Mouse (Mus musculus) ovary, adult 2 months (tissue): ENCODE measurements around the gene Olfr890. TPM values are rescaled to one million over a fixed set of nuclear protein-coding genes. Genes with fewer than 3 reads are reported as not detected.

ENCODE experiments used
- polyA plus RNA-seq: library from polyadenylated mRNA; depleted of rRNA; stranded (reverse); fragments of >200 nt; gene quantifications from 2 replicates; pipeline ENCODE4 v1.2.3, GENCODE M21; 2012; rRNA removed

Gene Olfr890
- not detected in 2 replicates for polyA plus RNA-seq

DNA sequence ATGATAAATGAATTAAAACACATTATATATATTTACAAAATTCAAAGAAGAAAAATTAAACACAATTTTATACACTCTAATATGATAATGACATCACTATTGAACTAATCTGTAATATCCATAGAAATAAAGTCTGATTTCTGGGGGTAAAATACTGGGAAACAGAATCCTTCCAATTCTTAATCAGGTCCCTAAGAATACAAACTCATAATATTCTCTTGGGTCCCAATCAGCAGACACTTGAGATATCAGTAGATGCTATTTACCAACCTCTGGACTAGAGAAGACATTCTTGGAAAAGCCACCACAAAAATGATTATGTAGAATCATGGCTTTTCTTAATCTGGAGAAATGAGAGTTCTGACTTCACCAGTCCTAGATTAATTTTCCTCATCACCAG lies at the start of gene Olfr890:
Gene Olfr890 (plus strand): TSS at position 301 of the 400 bp plus-strand sequence.

DNA sequence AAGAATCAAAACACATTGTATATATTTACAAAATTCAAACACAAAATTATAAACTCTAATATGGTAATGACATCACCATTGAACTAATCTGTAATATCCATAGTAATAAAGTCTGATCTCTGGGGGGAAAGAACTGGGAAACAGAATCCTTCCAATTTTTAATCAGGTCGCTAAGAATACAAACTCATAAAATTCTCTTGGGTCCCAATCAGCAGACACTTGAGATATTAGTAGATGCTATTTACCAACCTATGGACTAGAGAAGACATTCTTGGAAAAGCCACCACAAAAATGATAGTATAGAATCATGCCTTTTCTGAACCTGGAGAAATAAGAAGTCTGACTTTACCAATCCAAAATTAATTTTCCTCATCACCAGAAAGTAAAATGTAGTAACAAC lies 34.5 kb upstream of the Olfr890 start, which contains the start of gene Olfr888:
Gene Olfr888 (plus strand): TSS at position 301 of the 400 bp plus-strand sequence.

DNA sequence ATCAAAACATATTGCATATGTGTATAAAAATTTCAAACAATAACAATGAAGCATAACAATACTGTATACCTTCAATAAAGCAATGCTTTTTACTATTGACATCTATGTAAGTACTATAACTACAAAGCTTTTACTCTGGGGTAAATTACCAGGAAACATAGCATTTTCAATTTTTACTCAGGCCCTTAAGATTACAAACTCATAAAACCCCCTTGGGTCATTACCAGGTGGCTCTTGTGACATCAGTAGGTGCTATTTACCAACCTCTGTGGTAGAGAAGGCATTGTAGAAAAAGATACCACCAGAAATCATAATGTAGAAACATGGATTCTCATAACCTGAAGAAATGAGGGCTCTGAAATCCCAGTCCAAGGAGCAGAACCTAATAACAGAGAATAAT lies 27.4 kb upstream of the Olfr890 start, which contains the start of gene Olfr889:
Gene Olfr889 (plus strand): TSS at position 301 of the 400 bp plus-strand sequence.

DNA sequence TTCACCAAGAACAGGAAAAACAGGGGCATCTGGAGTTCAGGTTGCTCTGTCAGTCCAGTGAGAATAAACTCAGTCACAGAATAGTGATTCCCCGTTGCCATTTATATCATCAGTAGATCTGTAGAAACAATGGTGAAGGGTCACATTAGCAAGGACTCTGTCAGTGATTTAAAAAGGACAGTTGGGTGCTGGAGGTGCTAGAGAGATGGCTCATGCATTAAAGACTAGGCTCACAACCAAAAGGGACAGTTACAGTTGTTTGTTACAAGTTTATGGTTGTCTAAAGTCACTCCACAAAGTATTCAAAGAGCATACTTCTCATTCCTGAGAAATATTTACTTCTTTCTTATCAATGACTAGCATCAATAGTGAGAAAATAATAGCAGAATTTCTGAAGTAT lies 38.4 kb downstream of the Olfr890 start, which contains the start of gene Olfr891:
Gene Olfr891 (minus strand): TSS at position 101 of the 400 bp plus-strand sequence.

Other genes with a start within 250 kb of the Olfr890 start
- not detected in 2 replicates for gene Olfr145, start 245.8 kb upstream of the Olfr890 start, polyA plus RNA-seq
- 0.35 TPM in 1 of 2 replicates, not detected in the other for gene Olfr878, start 224.7 kb upstream of the Olfr890 start, polyA plus RNA-seq
- not detected in 2 replicates for gene Olfr881, start 150.7 kb upstream of the Olfr890 start, polyA plus RNA-seq
- not detected in 2 replicates for gene Olfr883, start 116.7 kb upstream of the Olfr890 start, polyA plus RNA-seq
- gene Olfr884, start 96.0 kb upstream of the Olfr890 start, polyA plus RNA-seq, result not detected in 2 replicates
- not detected in 2 replicates for gene Olfr885, start 81.2 kb upstream of the Olfr890 start, polyA plus RNA-seq
- gene Olfr887, start 58.4 kb upstream of the Olfr890 start, polyA plus RNA-seq, result not detected in 2 replicates
- gene Olfr888, start 34.4 kb upstream of the Olfr890 start, polyA plus RNA-seq, result not detected in 2 replicates
- gene Olfr889, start 27.3 kb upstream of the Olfr890 start, polyA plus RNA-seq, result not detected in 2 replicates
- not detected in 2 replicates for gene Olfr891, start 38.3 kb downstream of the Olfr890 start, polyA plus RNA-seq
- not detected in 2 replicates for gene Olfr893, start 65.8 kb downstream of the Olfr890 start, polyA plus RNA-seq
- gene Olfr894, start 75.5 kb downstream of the Olfr890 start, polyA plus RNA-seq, result not detected in 2 replicates
- not detected in 2 replicates for gene Olfr143, start 110.3 kb downstream of the Olfr890 start, polyA plus RNA-seq
- gene Olfr895, start 125.3 kb downstream of the Olfr890 start, polyA plus RNA-seq, result not detected in 2 replicates
- not detected in 2 replicates for gene Olfr896-ps1, start 148.6 kb downstream of the Olfr890 start, polyA plus RNA-seq
- gene Olfr25, start 186.5 kb downstream of the Olfr890 start, polyA plus RNA-seq, result not detected in 2 replicates
- not detected in 2 replicates for gene Olfr898, start 205.9 kb downstream of the Olfr890 start, polyA plus RNA-seq
- not detected in 2 replicates for gene Olfr250, start 224.4 kb downstream of the Olfr890 start, polyA plus RNA-seq
- not detected in 2 replicates for gene Olfr251, start 234.6 kb downstream of the Olfr890 start, polyA plus RNA-seq